Mouse (Mus musculus) lung, embryonic 15.5 days (tissue): ENCODE results near the gene Elane. TPM values are rescaled to one million over a fixed set of nuclear protein-coding genes. Genes with fewer than 3 reads are reported as not detected.
A peak's percentile ranks its signal among the peaks of the same experiment; 100 is the strongest.

Experiments
- ATAC-seq: fragments of 200-750 bp; cut with Nextera tagmentation; 2 replicates; pipeline ENCODE4 v1.8.0; 2017; ENCODE audit warnings: moderate number of reproducible peaks, borderline replicate concordance; ENCODE audit not compliant: low FRiP score, low TSS enrichment; ENCODE audit errors: extremely low read depth
- H3K27ac ChIP-seq: fragments of 300-500 bp; sonication (generic); 2 replicates; pipeline ENCODE4 v1.5.1; 2015; ENCODE audit warnings: moderate library complexity, mild to moderate bottlenecking, inconsistent platforms
- H3K27me3 ChIP-seq: fragments of 300-500 bp; sonication (generic); 2 replicates; pipeline ENCODE4 v1.6.1; 2015; ENCODE audit warnings: inconsistent platforms
- H3K36me3 ChIP-seq: fragments of 300-500 bp; sonication (generic); 2 replicates; pipeline ENCODE4 v1.6.1; 2015; ENCODE audit warnings: inconsistent platforms
- H3K4me1 ChIP-seq: fragments of 300-500 bp; sonication (generic); 2 replicates; pipeline ENCODE4 v1.6.1; 2015; ENCODE audit warnings: inconsistent platforms
- H3K4me2 ChIP-seq: fragments of 300-500 bp; sonication (generic); 2 replicates; pipeline ENCODE4 v1.6.1; 2015; ENCODE audit warnings: inconsistent platforms, mild to moderate bottlenecking, moderate library complexity
- H3K4me3 ChIP-seq: fragments of 300-500 bp; sonication (generic); 2 replicates; pipeline ENCODE4 v1.5.1; 2015; ENCODE audit warnings: mild to moderate bottlenecking, inconsistent platforms
- H3K9ac ChIP-seq: fragments of 300-500 bp; sonication (generic); 2 replicates; pipeline ENCODE4 v1.6.1; 2015; ENCODE audit warnings: inconsistent platforms
- H3K9me3 ChIP-seq: fragments of 300-500 bp; sonication (generic); 2 replicates; pipeline ENCODE4 v1.6.1; 2016; ENCODE audit warnings: inconsistent platforms
- WGBS: fragments of 180-500 bp; shearing (Covaris S2); methylation state at CpG from one replicate; pipeline ENCODE4 v1.1.7; 2015; 5-methylcytosine and 5-hydroxymethylcytosine counted together
- polyA plus RNA-seq: library from polyadenylated mRNA; unstranded; fragments of >200 nt; fragmentation: Nextera tagmentation; extraction: Ambion mirVana; gene quantifications from 2 replicates; pipeline ENCODE4 v1.2.1, GENCODE M21; 2015

The Elane gene
- polyA plus RNA-seq, 1 experiment from 2014 or later: 0.25 TPM

DNA sequence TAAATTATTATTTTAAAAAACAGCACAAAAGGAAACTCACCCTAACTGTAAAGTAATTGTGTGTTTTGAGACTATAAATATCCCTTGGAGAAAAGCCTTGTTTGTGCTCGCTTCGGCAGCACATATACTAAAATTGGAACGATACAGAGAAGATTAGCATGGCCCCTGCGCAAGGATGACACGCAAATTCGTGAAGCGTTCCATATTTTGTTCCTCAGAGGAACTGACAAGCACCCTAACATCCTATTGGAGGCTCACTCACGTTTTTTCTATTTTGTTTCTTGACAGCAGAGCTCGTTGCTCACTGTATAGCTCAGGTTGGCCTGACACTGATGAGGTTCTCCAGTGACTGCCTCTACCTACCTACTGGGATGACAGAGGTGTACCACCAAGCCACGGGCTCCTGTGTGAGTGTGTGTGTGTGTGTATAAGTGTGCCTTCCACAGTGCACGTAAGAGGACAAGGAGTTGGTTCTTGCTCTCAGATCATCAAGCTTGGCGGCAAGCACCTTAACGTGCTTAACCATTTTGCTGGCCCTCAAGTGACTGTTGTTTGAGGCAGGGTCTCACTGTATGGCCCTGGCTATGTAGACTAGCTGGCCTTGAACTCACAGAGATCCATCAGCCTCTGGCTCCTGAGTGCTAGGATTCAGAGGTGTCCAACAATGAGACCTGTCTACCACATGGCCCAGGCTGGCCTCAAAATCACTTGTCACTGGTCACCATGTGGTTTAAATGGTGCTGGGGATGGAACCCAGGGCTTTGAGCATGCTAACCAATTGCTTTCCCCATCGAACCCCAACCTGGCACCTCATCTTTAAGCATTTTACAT, 23.3 kb downstream of the Elane start:
- WGBS: 19% methylated on average over 14 of the region's 14 CpGs
- Histone ChIP-seq H3K9me3 (no peaks in the 10 kb centered on the region), H3K4me1 (peaks cover 19% of the 10 kb centered on the region), H3K4me2 (peak overlapping the region; percentile 48), H3K9ac (peak overlapping the region; percentile 32), H3K27me3 (no peaks in the 10 kb centered on the region), H3K4me3 (peak overlapping the region; percentile 20), H3K36me3 (peaks cover 48% of the 10 kb centered on the region), H3K27ac (peak overlapping the region; percentile 70)
- peak; percentile 58 for ATAC-seq

DNA sequence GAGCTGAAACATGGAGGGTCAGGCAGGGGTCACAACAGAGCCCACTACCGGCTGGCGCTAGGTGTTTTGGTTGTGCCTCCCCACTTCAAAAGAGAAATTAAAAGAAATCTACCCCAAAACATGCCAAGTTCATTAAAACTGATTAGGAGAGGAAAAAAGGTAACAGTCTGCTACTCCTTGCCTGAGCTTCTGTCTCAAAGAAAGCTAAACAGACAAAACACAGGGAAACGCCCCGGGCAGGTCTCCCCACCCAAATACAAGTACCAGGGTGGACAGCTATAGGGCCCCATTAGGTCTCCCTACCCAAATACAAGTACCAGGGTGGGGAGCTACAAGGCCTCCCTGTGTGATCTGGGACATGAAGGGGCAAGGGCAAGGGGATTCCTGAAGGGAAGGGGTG, 24.5 kb downstream of the Elane start, which contains the start of gene Gm26602:
TSS of gene Gm26602 (plus strand) at position 301 of the 400 bp plus-strand sequence.
- no peak for ATAC-seq
- no peak within 1 kb of the TSS for H3K9ac ChIP-seq

DNA sequence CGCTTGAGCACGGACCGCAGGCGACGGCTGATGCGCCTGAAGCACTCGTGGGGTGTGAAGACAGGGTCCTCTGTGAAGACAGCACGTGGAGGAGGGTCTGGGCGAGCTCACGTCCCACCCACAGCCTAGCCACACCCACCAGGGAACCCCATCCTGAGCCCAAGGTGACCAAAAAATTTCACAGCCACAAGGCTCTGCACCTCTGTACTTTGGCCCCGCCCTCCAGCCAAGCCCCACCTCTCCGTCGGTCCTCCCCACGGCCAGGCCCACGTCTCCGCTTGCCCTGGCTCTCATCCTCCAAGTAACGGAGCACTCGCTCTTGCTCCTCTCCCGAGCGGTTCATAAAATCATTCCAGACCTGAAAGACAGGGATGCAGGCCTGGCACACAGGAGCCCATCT, 26.4 kb downstream of the Elane start:
- Histone ChIP-seq H3K4me2 (no peak overlapping the region), H3K36me3 (peaks cover 22% of the 10 kb centered on the region), H3K27ac (no peak overlapping the region), H3K9me3 (no peaks in the 10 kb centered on the region), H3K4me1 (peaks cover 41% of the 10 kb centered on the region), H3K9ac (no peak overlapping the region), H3K27me3 (peaks cover under 1% of the 10 kb centered on the region; the same call in 1 of the 2 replicates), H3K4me3 (no peak overlapping the region)
- no peak for ATAC-seq
- WGBS: 69% methylated on average over 20 of the region's 20 CpGs

More for the DNA sequence above, 24.5 kb downstream of the Elane start, which contains the start of gene Gm26602:
- Histone ChIP-seq H3K27ac (peak within 1 kb of the TSS; percentile 70; the same call in 1 of the 2 replicates), H3K4me3 (no peak within 1 kb of the TSS), H3K27me3 (no peaks in the 10 kb centered on the region), H3K4me1 (peaks cover 31% of the 10 kb centered on the region), H3K36me3 (peaks cover 37% of the 10 kb centered on the region), H3K9me3 (no peaks in the 10 kb centered on the region), H3K4me2 (peak within 1 kb of the TSS; percentile 48; the same call in 1 of the 2 replicates)
- WGBS: 91% methylated on average over 4 of the region's 4 CpGs

DNA sequence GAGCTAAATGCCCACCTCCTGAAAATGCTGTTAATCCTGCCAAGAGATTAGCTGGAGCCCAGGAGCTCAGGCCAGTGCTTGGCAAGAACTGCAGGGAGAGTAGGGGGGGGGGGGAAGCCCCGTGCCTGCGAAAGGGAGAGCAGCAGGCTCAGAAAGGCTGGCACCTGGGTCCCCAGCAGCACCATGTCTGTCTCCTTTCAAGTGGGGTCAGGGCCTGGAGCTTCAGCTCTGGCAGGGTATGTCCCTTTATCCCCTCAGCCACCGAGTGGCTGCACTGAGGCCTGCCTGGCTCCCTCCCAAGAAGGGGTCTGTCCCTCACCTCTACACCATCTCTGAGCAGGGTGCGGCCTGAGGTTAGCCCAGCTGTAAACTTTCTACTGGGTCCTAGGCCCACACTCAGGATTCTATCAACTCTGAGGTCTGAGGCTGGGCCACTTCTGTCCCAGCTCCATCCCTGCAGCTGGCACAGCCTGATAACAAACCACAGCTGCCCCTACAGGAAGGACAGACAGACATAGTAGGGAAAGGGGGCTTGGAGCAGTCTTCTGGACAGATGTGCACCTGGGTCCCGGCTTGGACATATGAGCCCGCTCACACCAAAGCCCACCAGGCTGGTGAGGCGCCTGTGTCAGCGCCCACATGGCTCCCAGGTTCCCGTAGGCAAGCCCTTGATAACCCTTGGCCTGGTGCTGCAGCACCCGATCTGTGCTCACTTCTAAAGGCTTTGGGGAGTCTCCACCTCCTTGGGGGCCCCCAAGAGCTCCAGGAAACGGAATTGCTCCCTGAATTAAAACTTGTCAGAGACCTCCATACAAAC, 28.3 kb downstream of the Elane start:
- H3K36me3 ChIP-seq: peaks cover 22% of the 10 kb centered on the region
- peaks cover 43% of the 10 kb centered on the region for H3K4me1 ChIP-seq
- H3K27ac ChIP-seq: no peak overlapping the region
- H3K9ac ChIP-seq: no peak overlapping the region
- 69% methylated on average over 11 of the region's 11 CpGs for WGBS
- H3K4me3 ChIP-seq: no peak overlapping the region
- H3K9me3 ChIP-seq: no peaks in the 10 kb centered on the region
- H3K27me3 ChIP-seq: peaks cover 20% of the 10 kb centered on the region
- H3K4me2 ChIP-seq: peak overlapping the region; percentile 81; the same call in 1 of the 2 replicates
- ATAC-seq: no peak

DNA sequence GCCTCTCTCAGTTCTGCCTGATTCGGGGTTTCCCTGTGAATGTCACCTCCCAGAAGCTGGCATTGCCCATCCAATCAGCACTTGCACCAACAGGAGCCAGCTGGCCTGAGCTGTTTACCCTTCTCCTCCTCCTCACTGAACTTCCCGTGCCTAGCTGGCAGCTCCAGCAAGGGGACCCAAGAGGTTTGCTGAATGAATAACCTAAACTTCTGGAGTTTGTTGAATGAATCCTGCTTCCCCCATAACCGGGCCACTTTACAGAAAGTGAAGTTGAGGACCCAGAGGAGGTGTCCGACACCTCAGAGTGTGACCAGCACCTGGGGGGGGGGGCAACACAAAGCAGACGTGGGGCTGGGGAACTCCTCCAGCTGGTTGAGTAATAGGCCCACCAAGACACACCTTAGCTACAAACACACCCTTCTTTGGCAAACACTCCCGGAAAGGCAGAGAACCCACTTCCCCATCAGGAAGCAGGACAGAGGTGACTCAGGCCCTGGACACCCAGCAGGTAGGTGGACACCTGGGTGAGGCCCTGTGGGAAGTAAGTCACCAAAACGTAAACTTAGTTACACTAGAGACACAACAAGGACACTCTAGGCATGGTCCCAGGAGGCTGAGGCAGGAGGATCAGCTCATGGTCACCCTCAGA, 29.0 kb downstream of the Elane start:
- WGBS: 53% methylated on average over 7 of the region's 7 CpGs
- H3K36me3 ChIP-seq: peaks cover 22% of the 10 kb centered on the region
- no peaks in the 10 kb centered on the region for H3K9me3 ChIP-seq
- no peak overlapping the region for H3K9ac ChIP-seq
- H3K4me3 ChIP-seq: peak overlapping the region; percentile 75; the same call in 1 of the 2 replicates
- peaks cover 46% of the 10 kb centered on the region for H3K4me1 ChIP-seq
- no peak overlapping the region for H3K27ac ChIP-seq
- H3K27me3 ChIP-seq: peaks cover 27% of the 10 kb centered on the region
- peak overlapping the region; percentile 81; the same call in 1 of the 2 replicates for H3K4me2 ChIP-seq
- no peak for ATAC-seq

DNA sequence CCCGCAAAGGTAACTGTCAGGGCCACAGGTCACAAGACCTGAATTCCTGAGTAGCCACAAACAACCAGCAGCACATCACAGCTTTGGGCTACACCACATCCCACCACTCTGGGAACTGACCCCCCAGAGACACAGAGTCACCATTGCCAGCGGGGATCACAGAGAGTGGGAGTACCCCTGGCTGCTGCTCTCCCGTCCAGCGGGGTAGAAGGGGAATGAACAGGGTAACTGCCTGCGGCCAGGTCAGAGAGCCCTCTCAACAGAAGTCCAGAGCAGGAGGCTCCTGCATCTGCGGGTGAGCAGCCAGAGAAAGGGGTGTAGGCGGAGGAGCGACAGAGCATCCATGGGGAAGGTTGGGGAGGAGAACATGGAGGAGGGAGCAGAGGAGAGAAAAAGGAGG, 30.0 kb downstream of the Elane start:
- Histone ChIP-seq H3K4me1 (peaks cover 56% of the 10 kb centered on the region), H3K9me3 (no peaks in the 10 kb centered on the region), H3K4me3 (peak overlapping the region; percentile 75), H3K27ac (0 out of 2 replicates have a peak overlapping the region, but pooled peaks have one; percentile 18), H3K27me3 (peaks cover 37% of the 10 kb centered on the region), H3K9ac (peak overlapping the region; percentile 98), H3K36me3 (peaks cover 16% of the 10 kb centered on the region), H3K4me2 (peak overlapping the region; percentile 81)
- 5% methylated on average over 8 of the region's 8 CpGs for WGBS
- no peak for ATAC-seq

DNA sequence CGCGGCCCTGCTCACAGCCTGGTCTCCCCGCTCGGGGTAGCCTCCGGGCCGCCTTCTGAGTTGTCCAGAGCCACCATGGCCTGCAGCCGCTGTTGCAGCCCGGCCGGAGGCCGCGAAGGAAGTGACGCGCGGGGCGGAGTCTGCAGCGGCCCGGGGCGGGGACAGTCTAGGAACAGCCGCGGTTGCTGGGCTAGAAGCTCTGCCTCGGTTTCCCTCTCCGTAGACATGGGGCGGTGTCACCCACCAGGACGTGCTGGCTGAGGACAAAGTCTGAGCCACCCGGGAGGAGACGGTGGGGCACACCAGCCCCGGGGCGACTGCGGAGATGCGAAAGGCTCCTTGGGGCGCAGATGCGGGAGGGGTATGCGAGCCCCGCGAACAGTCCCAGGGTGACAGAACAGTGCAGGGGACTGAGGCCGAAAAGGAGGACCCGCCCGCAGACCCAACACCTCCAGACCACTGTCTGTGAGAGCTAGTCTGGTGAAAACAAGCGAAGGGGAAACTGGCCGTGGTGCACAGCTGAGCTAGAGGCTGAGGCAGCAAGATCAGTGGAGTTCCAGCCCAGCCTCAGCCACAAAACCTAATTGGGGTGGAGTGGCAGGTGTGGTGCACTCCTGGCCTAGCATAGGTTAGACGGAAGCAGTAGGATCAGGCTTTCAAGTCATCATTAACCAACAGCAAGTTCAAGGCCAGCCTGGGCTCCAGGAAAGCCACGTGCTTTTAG, 30.9 kb downstream of the Elane start, which contains the start of gene Kiss1r:
TSS of gene Kiss1r (plus strand) at position 164 of the 724 bp plus-strand sequence.
- Histone ChIP-seq H3K27ac (peak within 1 kb of the TSS; percentile 73), H3K4me3 (peak within 1 kb of the TSS; percentile 75), H3K27me3 (peaks cover 46% of the 10 kb centered on the region), H3K4me2 (peak within 1 kb of the TSS; percentile 81), H3K9me3 (no peaks in the 10 kb centered on the region), H3K36me3 (peaks cover 8% of the 10 kb centered on the region; the same call in 1 of the 2 replicates), H3K9ac (peak within 1 kb of the TSS; percentile 98), H3K4me1 (peaks cover 63% of the 10 kb centered on the region)
- 2% methylated on average over 41 of the region's 42 CpGs for WGBS
- peak; percentile 79 for ATAC-seq

DNA sequence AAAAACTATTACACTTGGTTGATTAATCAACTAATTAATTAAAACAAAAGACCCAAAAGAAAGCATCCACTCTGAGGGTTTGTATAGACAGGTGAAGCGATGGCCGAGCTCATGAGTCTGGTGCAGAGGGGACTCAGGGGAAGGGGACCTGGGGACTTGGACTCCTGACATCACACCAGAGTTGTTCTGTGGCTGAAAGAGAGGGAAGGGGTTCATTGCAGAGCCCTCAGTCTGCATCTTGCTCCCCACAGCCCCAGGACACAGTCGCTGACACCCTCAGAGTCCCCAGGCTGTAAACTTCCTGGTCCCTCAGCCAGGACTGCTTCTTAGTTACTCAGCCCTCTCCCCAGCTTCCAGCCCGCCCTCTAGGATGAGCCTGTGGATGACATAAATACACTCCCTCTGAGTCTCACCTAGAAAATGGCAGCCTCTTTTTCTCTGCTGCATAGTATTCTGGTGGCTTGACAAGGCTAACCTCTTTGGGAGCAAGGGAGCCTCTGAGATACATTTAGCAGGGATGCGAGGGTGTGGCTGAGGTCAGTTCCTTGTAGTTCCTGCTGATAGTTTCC, 31.6 kb downstream of the Elane start:
- no peak overlapping the region for H3K9ac ChIP-seq
- H3K4me2 ChIP-seq: peak overlapping the region; percentile 81
- H3K27me3 ChIP-seq: peaks cover 52% of the 10 kb centered on the region
- peaks cover 63% of the 10 kb centered on the region for H3K4me1 ChIP-seq
- H3K27ac ChIP-seq: no peak overlapping the region
- H3K36me3 ChIP-seq: 0 out of 2 replicates have a peak, but pooled peaks cover 1% of the 10 kb centered on the region
- no peak overlapping the region for H3K4me3 ChIP-seq
- no peaks in the 10 kb centered on the region for H3K9me3 ChIP-seq
- ATAC-seq: no peak
- 67% methylated on average over 5 of the region's 5 CpGs for WGBS

DNA sequence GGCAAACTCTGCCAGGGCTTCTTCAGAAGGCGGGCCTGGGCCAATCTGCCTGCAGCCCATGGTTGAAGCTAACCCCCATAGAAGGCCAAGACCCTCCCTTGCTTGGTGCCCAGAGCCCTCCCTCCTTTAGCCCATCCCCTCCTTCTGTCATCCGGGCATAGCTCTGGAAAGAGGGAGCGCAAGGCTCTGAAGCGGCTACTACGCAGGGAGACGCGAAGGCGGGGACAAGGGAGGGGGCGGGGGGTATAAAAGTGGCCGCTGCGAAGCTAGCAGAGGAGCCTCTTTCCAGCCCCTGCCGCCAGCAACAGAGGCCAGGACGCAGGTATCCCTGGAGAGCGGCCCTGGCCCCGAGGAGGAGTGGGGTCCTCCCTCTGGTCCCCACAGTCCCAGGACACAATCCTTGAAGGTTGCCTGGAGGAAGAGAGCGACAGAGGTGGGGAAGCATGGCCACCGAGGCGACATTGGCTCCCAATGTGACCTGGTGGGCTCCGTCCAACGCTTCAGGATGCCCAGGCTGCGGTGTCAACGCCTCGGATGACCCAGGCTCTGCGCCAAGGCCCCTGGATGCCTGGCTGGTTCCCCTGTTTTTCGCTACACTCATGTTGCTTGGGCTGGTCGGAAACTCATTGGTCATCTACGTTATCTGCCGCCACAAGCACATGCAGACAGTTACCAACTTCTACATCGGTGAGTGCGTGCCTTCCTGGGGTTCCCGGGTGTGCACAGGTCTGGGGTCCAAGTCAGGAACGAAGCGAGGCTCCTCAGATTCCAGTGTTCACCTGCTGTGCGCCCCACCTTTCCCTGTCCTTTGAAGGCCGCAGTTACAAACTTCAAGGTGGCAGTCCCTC, 32.4 kb downstream of the Elane start:
- H3K9me3 ChIP-seq: no peaks in the 10 kb centered on the region
- peak overlapping the region; percentile 24 for H3K4me3 ChIP-seq
- no peak overlapping the region for H3K27ac ChIP-seq
- WGBS: 7% methylated on average over 35 of the region's 35 CpGs
- no peak for ATAC-seq
- H3K9ac ChIP-seq: 0 out of 2 replicates have a peak overlapping the region, but pooled peaks have one; percentile 7
- peak overlapping the region; percentile 47 for H3K4me2 ChIP-seq
- H3K36me3 ChIP-seq: no peaks in the 10 kb centered on the region
- H3K27me3 ChIP-seq: peaks cover 61% of the 10 kb centered on the region
- H3K4me1 ChIP-seq: peaks cover 63% of the 10 kb centered on the region
